Mouse (Mus musculus) left cerebral cortex, adult 8-10 months (tissue): ENCODE results near the gene Dmtf1. TPM values are rescaled to one million over a fixed set of nuclear protein-coding genes. Genes with fewer than 3 reads are reported as not detected.

Experiments used
- total RNA-seq, 4 experiments: library from RNA; stranded (reverse); gene quantifications; 2 replicates each; pipeline ENCODE4 v1.2.4; 2022

Dmtf1 gene
- total RNA-seq, 4 experiments from 2014 or later = 45.1 to 51.5 (median 46.7) TPM

Other genes starting within 250 kb of the Dmtf1 start
- gene Crot, start 164.5 kb downstream of the Dmtf1 start, total RNA-seq = 10 to 100 TPM; 22.8 to 25.3 (median 23.7) TPM
- 10 to 100 TPM; 11.4 to 16.5 (median 12.9) TPM for gene Tmem243, start 61.1 kb downstream of the Dmtf1 start, total RNA-seq
- gene 9330182L06Rik, start 104.3 kb upstream of the Dmtf1 start, total RNA-seq = 10 to 100 TPM; 36.3 to 43.2 (median 40.0) TPM